Mouse (Mus musculus) embryonic facial prominence, embryonic 13.5 days (tissue): Measurements from ENCODE around the gene Myrf. TPM values are rescaled to one million over a fixed set of nuclear protein-coding genes. Genes with fewer than 3 reads are reported as not detected.

Source experiments
- ATAC-seq: fragments of 200-750 bp; cut with Nextera tagmentation; 2 replicates; pipeline ENCODE4 v1.8.0; 2017; ENCODE audit warnings: low read depth; ENCODE audit not compliant: insufficient number of reproducible peaks, insufficient read depth, low FRiP score, low TSS enrichment
- H3K27ac ChIP-seq: fragments of 300-500 bp; sonication (generic); 2 replicates; pipeline ENCODE4 v1.5.1; 2015; ENCODE audit warnings: moderate library complexity, mild to moderate bottlenecking, inconsistent platforms
- H3K27me3 ChIP-seq: fragments of 300-500 bp; sonication (generic); 2 replicates; pipeline ENCODE4 v1.6.1; 2015; ENCODE audit warnings: mild to moderate bottlenecking, inconsistent platforms
- H3K36me3 ChIP-seq: fragments of 300-500 bp; sonication (generic); 2 replicates; pipeline ENCODE4 v1.6.1; 2015; ENCODE audit warnings: mild to moderate bottlenecking, inconsistent platforms
- H3K4me1 ChIP-seq: fragments of 300-500 bp; sonication (generic); 2 replicates; pipeline ENCODE4 v1.6.1; 2015; ENCODE audit warnings: inconsistent platforms
- H3K4me2 ChIP-seq: fragments of 300-500 bp; sonication (generic); 2 replicates; pipeline ENCODE4 v1.6.1; 2015; ENCODE audit warnings: moderate library complexity, mild to moderate bottlenecking, inconsistent platforms
- H3K4me3 ChIP-seq: fragments of 300-500 bp; sonication (generic); 2 replicates; pipeline ENCODE4 v1.5.1; 2015; ENCODE audit warnings: mild to moderate bottlenecking, inconsistent platforms
- H3K9ac ChIP-seq: fragments of 300-500 bp; sonication (generic); 2 replicates; pipeline ENCODE4 v1.6.1; 2015; ENCODE audit warnings: mild to moderate bottlenecking, inconsistent platforms
- H3K9me3 ChIP-seq: fragments of 300-500 bp; sonication (generic); 2 replicates; pipeline ENCODE4 v1.6.1; 2016; ENCODE audit warnings: inconsistent platforms
- WGBS: fragments of 180-500 bp; shearing (Covaris S2); methylation state at CpG from one replicate; pipeline ENCODE4 v1.1.7; 2015; ENCODE audit warnings: mixed read lengths; 5-methylcytosine and 5-hydroxymethylcytosine counted together
- polyA plus RNA-seq: library from polyadenylated mRNA; unstranded; fragments of >200 nt; fragmentation: Nextera tagmentation; extraction: Ambion mirVana; gene quantifications from 2 replicates; pipeline ENCODE4 v1.2.1, GENCODE M21; 2015

Gene Myrf
- polyA plus RNA-seq, 1 experiment from 2014 or later: 0.91 TPM

DNA sequence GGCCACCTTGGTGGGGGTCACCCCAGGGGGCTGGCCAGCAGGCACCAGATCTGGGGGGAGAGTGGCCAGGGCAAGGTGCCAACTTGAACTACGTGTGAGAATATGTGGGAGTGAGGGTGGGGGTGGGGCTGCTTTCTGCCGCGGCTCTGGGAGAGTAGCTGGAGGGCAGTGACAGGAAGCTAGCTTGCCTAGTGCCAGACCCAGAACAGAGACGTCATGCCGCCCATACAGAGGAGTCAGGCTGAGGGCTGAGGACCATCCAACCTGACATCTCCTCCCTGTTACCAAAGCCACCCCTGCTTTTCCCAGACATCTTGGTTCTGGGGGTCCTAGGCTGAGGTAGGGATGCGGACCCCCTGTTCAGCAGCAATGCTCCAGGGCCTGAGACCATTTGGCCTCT, 6.6 kb upstream of the Myrf start:
- ATAC-seq: no peak
- Histone ChIP-seq H3K9me3 (no peaks in the 10 kb centered on the region), H3K27me3 (no peaks in the 10 kb centered on the region), H3K4me2 (no peak overlapping the region), H3K9ac (peak overlapping the region; percentile 36; the same call in 1 of the 2 replicates), H3K4me3 (no peak overlapping the region), H3K4me1 (peaks cover 25% of the 10 kb centered on the region), H3K36me3 (no peaks in the 10 kb centered on the region), H3K27ac (no peak overlapping the region; the same call in 1 of the 2 replicates)
- WGBS: 28% methylated on average over 6 of the region's 6 CpGs

DNA sequence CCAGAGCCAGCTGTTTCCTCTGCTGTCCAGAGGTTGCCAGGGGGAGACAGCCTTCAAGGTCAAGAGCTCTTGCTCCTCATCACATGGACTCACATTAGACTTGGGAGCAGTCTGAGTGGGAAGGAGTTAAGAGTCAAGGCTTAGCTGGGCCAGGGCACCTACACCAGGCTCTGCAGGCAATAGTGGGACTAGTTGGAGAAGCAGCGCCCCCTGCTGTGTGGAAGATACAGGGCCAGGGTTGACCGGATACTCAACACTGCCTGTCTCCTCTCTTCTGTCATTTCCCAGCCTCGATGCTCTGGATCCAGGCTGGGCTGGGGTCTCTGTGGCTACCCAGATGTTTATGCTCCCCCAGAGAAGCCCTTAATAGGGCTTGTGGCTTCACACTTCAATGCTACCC, 3.6 kb upstream of the Myrf start:
- Histone ChIP-seq H3K9ac (no peak overlapping the region), H3K4me2 (no peak overlapping the region), H3K4me1 (peaks cover 38% of the 10 kb centered on the region), H3K9me3 (no peaks in the 10 kb centered on the region), H3K27me3 (peaks cover 13% of the 10 kb centered on the region; the same call in 1 of the 2 replicates), H3K4me3 (no peak overlapping the region), H3K27ac (no peak overlapping the region), H3K36me3 (no peaks in the 10 kb centered on the region)
- WGBS: 11% methylated on average over 3 of the region's 3 CpGs
- ATAC-seq: no peak

DNA sequence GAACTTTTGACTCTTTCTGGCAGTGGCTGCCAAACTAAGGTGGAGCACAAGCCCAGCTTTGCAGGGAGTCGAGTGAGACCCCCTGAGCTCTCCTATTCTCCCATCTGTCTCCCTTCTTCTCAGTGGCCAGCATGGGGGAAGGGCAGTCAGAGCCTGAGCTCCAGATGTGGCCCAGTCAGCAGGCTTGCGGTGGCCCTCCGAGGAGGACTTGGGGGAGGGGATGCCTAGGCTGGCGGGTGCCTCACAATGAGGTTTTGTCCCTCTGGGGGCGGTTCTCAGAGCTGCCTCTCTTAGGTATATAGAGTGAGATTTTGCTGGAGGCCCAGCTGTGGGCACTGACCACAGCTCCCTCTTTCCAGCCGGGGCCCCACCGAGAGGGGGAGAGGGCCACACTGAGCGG, 2.4 kb upstream of the Myrf start:
- no peaks in the 10 kb centered on the region for H3K36me3 ChIP-seq
- WGBS: 8% methylated on average over 8 of the region's 8 CpGs
- no peak overlapping the region for H3K9ac ChIP-seq
- no peak overlapping the region for H3K4me2 ChIP-seq
- peaks cover 13% of the 10 kb centered on the region; the same call in 1 of the 2 replicates for H3K27me3 ChIP-seq
- H3K27ac ChIP-seq: no peak overlapping the region
- no peaks in the 10 kb centered on the region for H3K9me3 ChIP-seq
- peaks cover 33% of the 10 kb centered on the region for H3K4me1 ChIP-seq
- ATAC-seq: no peak
- no peak overlapping the region for H3K4me3 ChIP-seq

DNA sequence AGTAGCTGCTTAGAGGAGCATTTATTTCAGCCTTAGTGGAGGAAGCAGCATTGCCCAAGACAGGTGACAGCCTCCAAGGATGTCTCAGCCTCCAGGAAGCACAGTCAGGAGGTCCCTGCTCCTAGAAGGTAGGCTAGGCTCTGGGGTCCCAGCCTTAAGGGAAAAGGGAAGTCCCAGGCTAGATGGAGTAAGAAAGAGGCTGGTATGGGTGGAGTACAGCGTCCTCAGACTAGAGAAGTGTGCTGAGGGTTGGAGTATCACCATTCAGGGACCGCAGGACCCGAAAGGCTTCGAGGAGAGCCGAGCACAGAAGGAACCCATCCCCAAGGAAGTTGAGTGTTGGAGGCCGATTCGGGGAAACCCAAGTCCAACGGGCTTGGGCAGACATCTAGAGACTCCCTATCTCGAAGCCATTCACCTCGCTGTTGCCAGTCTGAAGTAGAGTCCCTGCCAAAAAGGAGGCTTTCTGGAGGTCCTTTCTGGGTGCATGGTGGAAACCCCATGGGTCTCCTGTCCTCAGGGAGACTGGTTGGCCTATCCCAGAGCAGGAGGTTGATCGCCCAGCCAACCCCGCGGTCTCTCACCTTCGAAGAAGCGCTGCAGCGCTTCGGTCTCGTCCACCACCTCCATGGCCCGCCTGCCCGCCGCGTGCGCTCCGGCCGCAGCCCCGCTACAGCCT, 434 bp downstream of the Myrf start:
- Histone ChIP-seq H3K27ac (no peak overlapping the region), H3K36me3 (no peaks in the 10 kb centered on the region), H3K4me1 (peaks cover 23% of the 10 kb centered on the region), H3K27me3 (peaks cover 13% of the 10 kb centered on the region; the same call in 1 of the 2 replicates), H3K4me2 (peak overlapping the region; percentile 90), H3K4me3 (peak overlapping the region; percentile 54), H3K9ac (peak overlapping the region; percentile 75), H3K9me3 (no peaks in the 10 kb centered on the region)
- WGBS: 4% methylated on average over 26 of the region's 26 CpGs
- ATAC-seq: no peak

DNA sequence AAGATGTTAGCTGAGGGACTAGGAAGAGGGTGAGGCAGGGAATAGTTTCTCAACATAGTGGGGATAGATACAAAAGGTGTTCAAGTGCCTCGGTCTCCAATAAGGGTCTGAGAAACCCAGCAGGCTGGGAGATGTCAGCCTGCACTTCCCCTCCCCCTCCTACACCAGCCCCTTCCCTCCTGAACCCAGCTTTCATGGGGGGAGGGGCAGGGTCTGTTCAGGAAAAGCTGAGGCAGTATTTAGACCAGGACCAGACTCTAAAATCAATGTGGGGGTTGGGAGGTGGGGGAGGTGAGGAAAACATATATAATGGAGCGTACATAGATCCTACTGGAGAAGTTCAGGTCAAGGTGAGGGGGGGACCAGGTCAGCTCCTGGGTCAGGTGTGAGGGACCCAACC, 1.1 kb downstream of the Myrf start:
- Histone ChIP-seq H3K9ac (no peak overlapping the region), H3K9me3 (no peaks in the 10 kb centered on the region), H3K4me2 (peak overlapping the region; percentile 90), H3K27me3 (peaks cover 13% of the 10 kb centered on the region; the same call in 1 of the 2 replicates), H3K4me1 (peaks cover 20% of the 10 kb centered on the region), H3K27ac (no peak overlapping the region), H3K36me3 (no peaks in the 10 kb centered on the region), H3K4me3 (no peak overlapping the region)
- ATAC-seq: no peak
- WGBS: 40% methylated on average over 2 of the region's 2 CpGs

DNA sequence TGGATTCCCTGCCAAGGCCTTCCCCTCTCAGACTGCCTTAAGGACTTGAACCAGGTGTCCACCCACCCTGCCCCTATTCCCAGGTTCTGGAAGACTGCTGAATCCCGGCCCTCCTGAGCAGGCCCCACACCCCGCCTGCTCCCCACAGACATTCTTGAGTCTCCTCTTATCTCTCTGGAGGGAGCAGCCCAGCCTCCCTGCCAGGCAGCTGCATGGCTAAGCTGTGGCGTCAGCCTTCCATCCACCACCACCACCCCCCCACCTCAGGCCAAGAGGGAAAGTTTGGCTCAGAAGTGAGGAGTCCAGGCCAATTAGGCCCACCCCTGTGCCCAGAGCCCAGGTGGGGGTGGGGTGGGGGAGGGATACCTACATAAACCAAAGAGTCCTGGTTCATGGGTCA, 2.1 kb downstream of the Myrf start:
- Histone ChIP-seq H3K36me3 (no peaks in the 10 kb centered on the region), H3K4me2 (no peak overlapping the region), H3K9ac (no peak overlapping the region), H3K27ac (no peak overlapping the region), H3K9me3 (no peaks in the 10 kb centered on the region), H3K27me3 (peaks cover 13% of the 10 kb centered on the region; the same call in 1 of the 2 replicates), H3K4me3 (no peak overlapping the region), H3K4me1 (peaks cover 18% of the 10 kb centered on the region)
- WGBS: 71% methylated on average over 3 of the region's 3 CpGs
- no peak for ATAC-seq

DNA sequence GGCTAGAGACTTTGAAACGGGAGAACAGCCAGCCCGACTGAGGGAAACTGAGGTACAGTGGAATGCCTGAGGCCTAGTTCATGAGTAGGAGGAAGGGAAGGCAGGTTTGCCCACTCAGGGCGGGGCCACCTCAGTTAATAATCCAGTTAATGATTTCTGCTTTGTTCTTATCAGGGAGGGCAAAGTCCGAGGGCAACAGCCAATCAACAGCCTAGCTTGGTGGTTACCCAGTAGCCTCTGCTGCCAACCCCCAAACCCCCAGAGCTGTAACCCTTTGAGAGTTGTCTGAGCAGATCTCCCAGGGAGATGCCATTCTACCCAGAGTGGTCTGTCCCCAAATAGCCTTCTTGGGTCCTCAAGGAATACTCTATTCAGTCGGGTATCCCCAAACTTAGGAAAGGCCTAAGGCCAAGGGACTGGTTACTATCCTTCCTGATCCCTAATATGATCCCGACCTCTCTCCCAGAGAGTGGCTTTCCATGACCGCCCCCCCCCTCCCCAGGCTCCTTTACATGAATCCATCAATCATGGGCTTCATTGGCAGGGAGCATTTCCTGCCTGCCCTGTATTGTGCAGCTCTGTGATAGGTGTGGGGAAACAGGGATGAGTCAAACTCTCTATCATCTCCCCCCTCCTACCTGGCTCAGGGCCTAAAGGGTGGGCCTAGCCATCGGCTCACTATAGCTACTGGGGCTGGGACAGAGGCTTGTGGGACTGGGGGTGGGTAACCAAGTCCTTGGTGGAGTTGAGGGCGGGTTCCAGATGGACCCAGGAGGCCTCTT, 4.6 kb downstream of the Myrf start:
- 80% methylated on average over 9 of the region's 9 CpGs for WGBS

DNA sequence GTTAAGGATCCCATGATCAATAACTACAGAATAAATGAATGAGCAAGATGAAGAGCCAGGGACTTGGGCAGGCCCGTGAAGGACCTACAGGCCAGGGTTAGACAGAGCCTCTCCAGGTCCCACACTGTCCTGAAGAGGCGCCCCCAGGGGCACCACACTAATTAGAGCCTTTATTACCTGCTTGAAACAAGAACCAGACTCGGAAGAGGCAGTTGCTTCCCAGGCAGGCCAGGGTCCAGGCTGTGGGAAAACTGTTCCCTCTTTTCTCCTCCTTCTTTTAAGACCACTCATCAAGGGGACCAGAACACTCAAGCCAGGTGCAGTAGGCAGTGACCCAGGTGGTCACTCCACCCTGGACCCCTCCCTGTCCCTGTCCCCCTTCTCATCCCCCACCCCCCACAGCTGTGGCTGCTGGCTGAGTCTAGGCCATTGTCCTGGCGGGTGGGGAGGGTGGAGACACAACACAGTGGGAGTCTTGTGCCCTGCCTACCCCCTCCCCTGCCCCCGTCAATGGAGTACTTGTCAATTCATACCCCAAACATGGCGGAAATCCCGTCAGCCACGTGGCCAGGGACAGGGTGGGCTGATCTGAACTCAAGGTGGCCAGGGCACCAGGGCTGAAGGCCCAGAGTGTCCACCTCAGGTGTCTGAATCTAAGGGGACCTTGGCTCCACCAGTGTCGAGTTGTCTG, 8.1 kb downstream of the Myrf start:
- no peaks in the 10 kb centered on the region for H3K27me3 ChIP-seq
- H3K27ac ChIP-seq: no peak overlapping the region
- WGBS: 36% methylated on average over 9 of the region's 9 CpGs
- H3K4me3 ChIP-seq: no peak overlapping the region
- no peaks in the 10 kb centered on the region for H3K9me3 ChIP-seq
- no peak overlapping the region for H3K4me2 ChIP-seq
- H3K4me1 ChIP-seq: peaks cover 18% of the 10 kb centered on the region
- H3K36me3 ChIP-seq: no peaks in the 10 kb centered on the region
- H3K9ac ChIP-seq: no peak overlapping the region
- no peak for ATAC-seq

More for the DNA sequence above, 4.6 kb downstream of the Myrf start:
- Histone ChIP-seq H3K4me1 (peaks cover 27% of the 10 kb centered on the region), H3K4me2 (no peak overlapping the region), H3K27ac (no peak overlapping the region), H3K27me3 (peaks cover 13% of the 10 kb centered on the region; the same call in 1 of the 2 replicates), H3K36me3 (no peaks in the 10 kb centered on the region), H3K9ac (no peak overlapping the region), H3K4me3 (no peak overlapping the region), H3K9me3 (no peaks in the 10 kb centered on the region)
- no peak for ATAC-seq

DNA sequence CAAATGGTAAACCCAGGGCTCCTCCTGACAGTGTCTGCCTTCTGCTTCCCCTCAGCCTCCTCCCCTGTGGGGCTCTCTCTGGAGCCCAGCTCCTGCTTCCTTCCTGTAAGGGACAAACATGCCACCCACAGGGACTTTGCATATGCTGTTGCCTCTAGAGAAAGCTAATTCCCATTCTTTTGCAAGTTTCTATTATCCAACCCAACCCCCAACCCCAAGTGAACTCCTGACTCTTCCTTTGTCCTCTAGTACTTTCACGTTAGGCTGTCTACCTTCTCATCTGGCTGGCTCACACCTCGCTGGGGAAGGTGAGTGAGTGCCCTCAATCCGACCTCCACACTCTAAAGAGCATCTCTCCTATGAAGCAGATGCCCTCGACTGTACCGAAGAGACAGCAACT, 8.7 kb downstream of the Myrf start:
- WGBS: 23% methylated on average over 5 of the region's 5 CpGs
- Histone ChIP-seq H3K36me3 (no peaks in the 10 kb centered on the region), H3K9me3 (no peaks in the 10 kb centered on the region), H3K4me1 (peaks cover 18% of the 10 kb centered on the region), H3K4me3 (no peak overlapping the region), H3K4me2 (no peak overlapping the region), H3K27ac (0 out of 2 replicates have a peak overlapping the region, but pooled peaks have one; percentile 16), H3K9ac (no peak overlapping the region), H3K27me3 (no peaks in the 10 kb centered on the region)
- ATAC-seq: no peak

DNA sequence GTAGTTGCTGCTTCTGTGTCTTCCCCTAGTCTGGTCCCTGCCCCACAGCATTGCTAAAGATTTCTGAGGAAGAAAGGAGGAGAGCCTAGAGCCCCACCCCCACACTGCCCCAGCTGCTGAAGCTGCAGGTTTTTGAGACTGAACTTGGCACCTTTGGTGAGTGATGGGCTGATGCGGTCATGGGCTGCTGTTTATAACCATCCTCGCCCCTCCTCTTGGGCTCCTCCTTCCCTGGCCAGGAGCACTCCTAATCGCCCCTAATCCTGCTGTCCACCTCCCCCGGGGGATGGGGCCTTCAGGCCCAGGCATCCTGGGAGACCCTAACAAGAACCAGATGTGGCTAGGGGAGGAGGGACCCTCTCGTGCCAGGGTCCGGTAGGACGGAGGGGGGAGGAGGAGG, 9.5 kb downstream of the Myrf start:
- H3K4me1 ChIP-seq: peaks cover 18% of the 10 kb centered on the region
- no peaks in the 10 kb centered on the region for H3K27me3 ChIP-seq
- no peak overlapping the region for H3K27ac ChIP-seq
- no peaks in the 10 kb centered on the region for H3K9me3 ChIP-seq
- 0 out of 2 replicates have a peak overlapping the region, but pooled peaks have one; percentile 9 for H3K4me2 ChIP-seq
- ATAC-seq: no peak
- 0 out of 2 replicates have a peak overlapping the region, but pooled peaks have one; percentile 40 for H3K9ac ChIP-seq
- H3K4me3 ChIP-seq: no peak overlapping the region
- no peaks in the 10 kb centered on the region for H3K36me3 ChIP-seq
- WGBS: 5% methylated on average over 7 of the region's 7 CpGs

DNA sequence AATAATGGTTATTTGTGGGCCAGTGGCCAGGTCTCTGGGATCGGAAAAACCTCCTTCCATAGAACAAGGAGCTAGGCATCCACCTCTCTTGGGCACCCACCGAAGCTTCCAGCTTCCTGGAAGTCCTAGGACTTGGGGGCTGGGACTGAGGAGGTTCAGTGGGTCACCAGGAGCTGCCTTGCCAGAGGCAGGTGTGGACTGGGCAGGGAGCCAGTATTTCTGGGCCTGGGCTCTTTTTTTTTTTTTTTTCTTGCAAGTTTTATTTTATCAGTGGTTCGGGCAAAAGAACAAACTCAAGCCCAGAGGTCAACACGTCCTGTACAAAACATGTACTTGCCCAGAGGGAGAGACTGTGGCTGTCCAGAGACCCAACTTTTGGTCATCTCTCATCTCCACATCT, 14.8 kb downstream of the Myrf start:
- Histone ChIP-seq H3K4me2 (no peak overlapping the region), H3K36me3 (no peaks in the 10 kb centered on the region), H3K27ac (no peak overlapping the region), H3K27me3 (no peaks in the 10 kb centered on the region), H3K4me1 (peaks cover 9% of the 10 kb centered on the region), H3K4me3 (no peak overlapping the region), H3K9me3 (no peaks in the 10 kb centered on the region), H3K9ac (no peak overlapping the region)
- 81% methylated on average over 4 of the region's 4 CpGs for WGBS
- no peak for ATAC-seq
